Mouse (Mus musculus) hindbrain, embryonic 14.5 days (tissue): Measurements from ENCODE around the gene Theg. TPM values are rescaled to one million over a fixed set of nuclear protein-coding genes. Genes with fewer than 3 reads are reported as not detected.
A peak's percentile ranks its signal among the peaks of the same experiment; 100 is the strongest.

Experiments
- ATAC-seq: fragments of 200-750 bp; cut with Nextera tagmentation; 2 replicates; pipeline ENCODE4 v1.8.0; 2017; ENCODE audit warnings: moderate number of reproducible peaks, mild to moderate bottlenecking, moderate TSS enrichment, moderate library complexity; ENCODE audit not compliant: low FRiP score
- DNase-seq: peaks from one replicate; pipeline ENCODE4 v3.0.0-alpha.2; 2015; ENCODE audit warnings: low spot score
- H3K27ac ChIP-seq: fragments of 300-500 bp; sonication (generic); 2 replicates; pipeline ENCODE4 v1.5.1; 2014; ENCODE audit warnings: mild to moderate bottlenecking, moderate library complexity
- H3K27me3 ChIP-seq: fragments of 300-500 bp; sonication (generic); 2 replicates; pipeline ENCODE4 v1.6.1; 2014; ENCODE audit warnings: mild to moderate bottlenecking, low read length, mixed read lengths; ENCODE audit not compliant: control insufficient read depth, insufficient read depth
- H3K36me3 ChIP-seq: fragments of 300-500 bp; sonication (generic); replicated peaks from 2 replicates; pipeline ENCODE4 v1.6.1; 2014; ENCODE audit not compliant: control insufficient read depth, insufficient read depth
- H3K4me1 ChIP-seq: fragments of 300-500 bp; sonication (generic); replicated peaks from 2 replicates; pipeline ENCODE4 v1.6.1; 2014; ENCODE audit warnings: antibody characterized with exemption, low read length, mixed read lengths; ENCODE audit not compliant: control insufficient read depth, insufficient read depth
- H3K4me2 ChIP-seq: fragments of 300-500 bp; sonication (generic); replicated peaks from 2 replicates; pipeline ENCODE4 v1.6.1; 2014; ENCODE audit warnings: mild to moderate bottlenecking, moderate library complexity
- H3K4me3 ChIP-seq: fragments of 300-500 bp; sonication (generic); replicated peaks from 2 replicates; pipeline ENCODE4 v1.5.1; 2014; ENCODE audit warnings: mild to moderate bottlenecking, low read length
- H3K9ac ChIP-seq: fragments of 300-500 bp; sonication (generic); 2 replicates; pipeline ENCODE4 v1.6.1; 2014
- H3K9me3 ChIP-seq: fragments of 300-500 bp; sonication (generic); 2 replicates; pipeline ENCODE4 v1.6.1; 2016; ENCODE audit warnings: low read length; ENCODE audit not compliant: control insufficient read depth
- WGBS: fragments of 180-500 bp; shearing (Covaris S2); extraction: QIAGEN DNeasy Blood & Tissue Kit; methylation state at CpG from one replicate; pipeline ENCODE4 v1.1.7; 2014; 5-methylcytosine and 5-hydroxymethylcytosine counted together
- polyA plus RNA-seq: library from polyadenylated mRNA; unstranded; fragments of >200 nt; fragmentation: Nextera tagmentation; extraction: Ambion mirVana; gene quantifications from 2 replicates; pipeline ENCODE4 v1.2.1, GENCODE M21; 2014

Gene Theg
- polyA plus RNA-seq, 1 experiment from 2014 or later: not detected

DNA sequence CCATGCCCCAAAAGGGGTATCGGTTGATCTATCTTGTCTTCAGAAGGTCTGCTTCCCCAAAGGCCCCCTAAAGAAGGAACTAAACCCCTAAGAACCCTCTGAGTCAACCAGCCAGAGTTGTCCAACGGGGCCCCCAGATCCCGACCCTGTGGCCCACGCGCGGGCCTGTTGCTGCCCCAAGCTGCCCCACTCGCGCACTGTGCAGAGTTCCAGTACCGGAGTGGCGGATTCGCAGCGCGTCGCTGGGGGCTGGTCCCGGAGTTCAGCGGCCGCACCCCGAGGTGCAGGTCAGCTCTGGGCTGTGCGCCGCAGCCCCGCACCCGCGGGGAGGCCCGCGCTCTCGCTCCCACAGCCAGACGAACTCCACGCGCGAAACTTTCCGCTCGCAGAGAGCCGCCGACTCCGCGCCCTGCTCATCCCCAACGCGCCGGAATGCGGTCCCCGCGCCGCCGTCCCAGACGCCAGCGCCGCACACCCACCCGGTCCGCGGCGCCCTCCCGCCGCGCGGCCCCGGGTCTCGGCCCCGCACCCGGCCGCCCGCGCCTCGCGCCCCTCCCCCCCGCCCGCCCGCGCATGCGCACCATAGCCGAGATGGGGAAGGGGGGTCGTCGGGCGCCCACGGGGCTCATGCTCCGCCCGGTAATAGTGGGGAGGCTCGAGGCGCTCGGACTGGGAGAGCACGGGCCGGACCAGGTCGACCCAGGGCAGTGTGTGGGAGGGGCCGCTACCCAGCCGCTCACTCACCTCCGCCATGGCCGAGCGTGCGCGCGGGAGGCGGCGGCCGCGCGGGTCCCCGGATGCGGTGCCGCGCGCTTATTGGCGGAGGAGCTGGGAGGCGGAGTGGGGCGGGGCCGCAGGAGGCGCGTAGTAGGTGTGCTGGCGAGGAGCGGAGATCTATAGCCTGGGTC, 32.5 kb downstream of the Theg start, which contains the start of gene Mier2:
Gene Mier2 (minus strand): TSS at position 870 of the 908 bp plus-strand sequence.
- peak within 1 kb of the TSS; percentile 97 for H3K4me3 ChIP-seq
- no peaks in the 10 kb centered on the region for H3K9me3 ChIP-seq
- H3K4me1 ChIP-seq: peaks cover 19% of the 10 kb centered on the region
- H3K27ac ChIP-seq: no peak within 1 kb of the TSS
- H3K9ac ChIP-seq: peak within 1 kb of the TSS; percentile 93
- peak; percentile 91 for ATAC-seq
- peak within 1 kb of the TSS; percentile 93 for H3K4me2 ChIP-seq
- peaks cover 7% of the 10 kb centered on the region for H3K36me3 ChIP-seq
- under 1% methylated on average over 86 of the region's 108 CpGs for WGBS
- H3K27me3 ChIP-seq: no peaks in the 10 kb centered on the region
- peak; percentile 78 for DNase-seq

DNA sequence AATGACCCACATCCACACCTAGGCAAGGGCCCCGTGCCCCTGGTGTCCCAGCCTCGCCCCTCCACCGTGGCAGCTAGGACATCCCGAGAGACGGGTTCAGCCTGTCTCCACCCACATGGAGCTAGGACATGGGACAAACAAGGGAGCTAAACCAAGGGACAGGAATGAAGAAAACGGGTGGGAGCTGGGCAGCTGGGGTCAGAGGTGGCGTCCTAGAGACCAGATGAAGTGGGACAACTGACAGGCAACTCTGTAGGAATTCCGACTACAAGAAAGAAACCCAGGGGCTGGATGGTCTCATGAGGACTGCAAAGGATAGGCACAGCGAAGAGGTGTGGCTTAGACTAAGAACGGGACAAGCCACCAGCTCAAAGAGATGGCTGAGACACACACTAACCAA, 33.4 kb downstream of the Theg start:
- Histone ChIP-seq H3K4me2 (peak overlapping the region; percentile 93), H3K4me1 (peaks cover 19% of the 10 kb centered on the region), H3K9me3 (no peaks in the 10 kb centered on the region), H3K9ac (peak overlapping the region; percentile 93), H3K4me3 (peak overlapping the region; percentile 97), H3K27ac (no peak overlapping the region), H3K27me3 (no peaks in the 10 kb centered on the region), H3K36me3 (peaks cover 15% of the 10 kb centered on the region)
- WGBS: 28% methylated on average over 10 of the region's 10 CpGs
- no peak for DNase-seq
- ATAC-seq: no peak

DNA sequence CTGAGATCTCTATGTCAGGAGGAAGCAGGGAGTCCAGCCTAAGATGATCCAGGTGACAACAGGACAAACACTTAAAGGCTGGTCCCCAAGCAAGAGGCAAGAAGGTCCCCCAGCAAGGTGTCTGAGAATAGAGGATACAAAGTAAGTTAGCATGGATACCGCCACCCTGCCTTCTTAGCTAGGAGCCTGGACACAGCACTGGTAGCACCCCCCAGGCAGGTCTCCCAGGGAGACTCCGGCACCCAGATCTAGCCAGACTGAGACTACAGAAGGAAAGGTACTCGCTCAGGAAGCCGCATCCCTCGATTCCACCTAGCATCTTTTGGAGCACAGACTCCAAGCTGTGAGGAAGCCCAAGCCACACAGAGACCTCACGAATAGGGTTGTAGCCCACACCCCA, 34.0 kb downstream of the Theg start:
- Histone ChIP-seq H3K27me3 (no peaks in the 10 kb centered on the region), H3K9ac (peak overlapping the region; percentile 93), H3K4me1 (peaks cover 19% of the 10 kb centered on the region), H3K36me3 (peaks cover 20% of the 10 kb centered on the region), H3K4me2 (peak overlapping the region; percentile 93), H3K9me3 (no peaks in the 10 kb centered on the region), H3K27ac (no peak overlapping the region), H3K4me3 (peak overlapping the region; percentile 97; the same call in 1 of the 2 replicates)
- 93% methylated on average over 6 of the region's 6 CpGs for WGBS
- ATAC-seq (no peak), DNase-seq (no peak)

DNA sequence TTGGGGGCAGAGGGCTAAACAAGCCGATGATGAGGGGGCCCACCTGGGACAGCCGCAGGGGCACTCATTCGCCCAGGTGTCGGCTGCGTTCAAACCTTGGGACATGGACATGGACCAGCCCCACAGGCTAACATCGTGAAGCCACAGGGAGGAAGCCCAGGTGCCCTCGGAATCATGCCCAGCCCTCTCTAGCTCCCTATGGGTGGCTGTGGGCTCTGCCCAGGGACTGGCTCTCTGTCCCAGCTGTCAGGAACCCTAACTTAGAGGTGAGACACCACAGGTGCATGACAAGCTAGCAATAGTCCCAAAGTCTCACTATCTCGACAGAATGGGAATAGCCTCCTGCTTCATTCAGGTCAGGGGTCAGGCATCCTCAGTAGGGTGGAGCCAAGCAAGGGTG, 34.6 kb downstream of the Theg start:
- Histone ChIP-seq H3K4me1 (peaks cover 19% of the 10 kb centered on the region), H3K27ac (no peak overlapping the region), H3K4me2 (no peak overlapping the region), H3K9me3 (no peaks in the 10 kb centered on the region), H3K36me3 (peaks cover 26% of the 10 kb centered on the region), H3K4me3 (no peak overlapping the region), H3K27me3 (no peaks in the 10 kb centered on the region), H3K9ac (no peak overlapping the region)
- ATAC-seq (no peak), DNase-seq (no peak)
- WGBS: 89% methylated on average over 8 of the region's 8 CpGs

DNA sequence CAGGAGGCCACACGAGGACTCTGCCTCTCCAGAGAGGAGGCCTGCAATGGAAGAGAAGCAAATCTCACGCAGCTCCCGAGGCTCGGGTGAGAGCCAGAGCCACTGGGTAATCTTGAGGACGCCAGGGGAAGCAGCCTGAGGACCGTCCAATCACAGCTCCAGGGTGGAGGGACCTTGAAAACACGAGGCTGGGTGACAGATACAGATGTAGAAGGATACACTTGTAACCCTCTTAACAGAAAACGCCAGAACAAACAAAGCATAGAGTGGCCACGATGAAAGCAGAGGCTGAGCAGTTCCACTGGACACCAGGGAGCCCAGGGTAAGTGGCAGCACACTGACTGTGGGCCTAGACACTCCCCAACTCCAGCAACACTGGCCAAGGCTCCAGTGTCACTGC, 36.8 kb downstream of the Theg start:
- Histone ChIP-seq H3K27ac (no peak overlapping the region), H3K4me3 (no peak overlapping the region), H3K9ac (no peak overlapping the region), H3K4me1 (peaks cover 19% of the 10 kb centered on the region), H3K4me2 (no peak overlapping the region), H3K9me3 (no peaks in the 10 kb centered on the region), H3K27me3 (no peaks in the 10 kb centered on the region), H3K36me3 (peaks cover 48% of the 10 kb centered on the region)
- ATAC-seq (no peak), DNase-seq (no peak)
- 88% methylated on average over 9 of the region's 9 CpGs for WGBS

DNA sequence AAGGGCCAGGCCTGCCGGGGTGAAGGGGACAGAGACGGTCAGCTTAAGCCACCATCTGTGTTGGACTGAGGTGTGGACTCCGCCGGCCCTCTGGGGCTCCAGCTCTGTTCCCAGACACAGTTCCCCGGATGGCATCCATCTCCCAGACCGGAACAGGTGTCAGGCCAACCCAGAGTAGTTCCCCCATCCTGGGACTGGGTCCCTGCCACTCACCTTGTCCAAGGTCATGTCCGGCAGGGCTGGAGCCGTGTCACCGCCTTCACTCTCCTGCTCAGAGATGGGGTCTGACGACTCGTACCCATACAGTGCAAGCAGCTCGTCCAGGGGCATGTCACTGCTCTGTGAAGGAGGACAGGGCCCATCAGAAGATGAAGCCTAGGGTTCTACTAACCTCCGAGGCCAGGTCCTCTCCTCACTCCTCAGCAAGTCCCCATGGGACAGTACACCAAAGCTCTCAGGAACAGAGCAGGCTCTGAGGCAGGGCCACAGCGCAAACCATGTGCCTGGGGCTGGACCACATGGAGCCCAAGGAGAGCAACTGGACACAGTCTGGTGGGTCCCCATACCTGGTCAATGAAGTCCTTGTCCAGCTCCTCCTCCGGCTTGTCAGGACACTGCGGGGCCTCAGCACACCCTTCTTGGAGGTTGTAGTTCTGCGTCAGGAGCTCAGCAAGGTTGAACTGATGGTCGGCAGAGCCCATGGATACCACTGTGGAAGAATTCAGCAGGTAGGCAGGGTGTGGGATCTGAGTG, 38.0 kb downstream of the Theg start:
- WGBS: 96% methylated on average over 18 of the region's 18 CpGs
- DNase-seq: no peak

DNA sequence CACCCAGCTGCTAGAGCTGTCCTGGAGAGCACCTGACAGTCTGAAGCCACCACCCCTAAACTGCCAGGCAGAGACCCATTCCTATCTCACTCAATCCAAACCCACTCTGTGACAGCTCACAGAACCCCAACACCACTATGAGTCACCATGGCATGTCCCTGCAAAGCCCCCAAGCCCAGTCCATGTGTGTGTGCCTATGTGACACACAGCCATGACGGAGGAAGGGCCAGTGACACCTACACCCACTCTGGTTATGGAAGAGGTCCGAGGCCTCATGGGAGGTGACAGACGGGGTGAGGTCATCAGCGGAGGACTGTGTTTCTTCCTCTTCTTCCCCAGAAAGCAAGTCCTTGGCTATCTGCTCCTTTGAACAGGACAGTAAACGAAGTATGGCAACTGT, 38.6 kb downstream of the Theg start:
- H3K4me3 ChIP-seq: no peak overlapping the region
- no peak for DNase-seq
- H3K36me3 ChIP-seq: peaks cover 66% of the 10 kb centered on the region
- H3K27ac ChIP-seq: no peak overlapping the region
- H3K4me2 ChIP-seq: no peak overlapping the region
- ATAC-seq: no peak
- H3K27me3 ChIP-seq: no peaks in the 10 kb centered on the region
- H3K9me3 ChIP-seq: no peaks in the 10 kb centered on the region
- H3K9ac ChIP-seq: no peak overlapping the region
- H3K4me1 ChIP-seq: peaks cover 13% of the 10 kb centered on the region
- WGBS: 98% methylated on average over 5 of the region's 5 CpGs

More for the DNA sequence above, 38.0 kb downstream of the Theg start:
- no peak overlapping the region for H3K4me3 ChIP-seq
- H3K4me1 ChIP-seq: peaks cover 19% of the 10 kb centered on the region
- H3K9ac ChIP-seq: no peak overlapping the region
- H3K27ac ChIP-seq: no peak overlapping the region
- no peaks in the 10 kb centered on the region for H3K27me3 ChIP-seq
- no peaks in the 10 kb centered on the region for H3K9me3 ChIP-seq
- peaks cover 60% of the 10 kb centered on the region for H3K36me3 ChIP-seq
- H3K4me2 ChIP-seq: no peak overlapping the region
- ATAC-seq: no peak

DNA sequence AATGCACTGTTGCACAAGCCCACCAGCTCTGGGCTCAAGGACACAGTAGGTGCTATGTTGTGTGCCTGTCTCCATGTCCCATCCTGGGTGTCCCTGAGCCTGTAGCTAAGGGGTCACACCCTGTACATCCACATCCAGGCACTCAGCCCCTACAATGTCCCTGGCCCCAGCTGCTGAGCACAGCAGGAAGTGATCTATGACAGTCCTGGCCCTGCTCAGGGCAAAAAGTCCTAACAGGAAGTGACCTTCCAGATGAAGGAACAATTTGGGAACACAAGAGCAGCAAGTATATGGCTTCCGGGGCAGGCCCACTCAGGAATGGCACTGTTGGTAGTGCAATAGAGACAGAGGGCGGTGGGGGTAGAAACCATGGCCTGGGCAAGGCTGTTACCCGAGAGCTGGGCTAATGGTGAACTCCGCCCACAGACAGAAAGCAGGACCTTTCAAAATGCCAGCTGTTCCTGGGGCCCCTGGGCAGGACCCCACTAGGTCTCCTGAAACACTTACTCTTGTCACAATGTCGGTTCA, 39.9 kb downstream of the Theg start:
- Histone ChIP-seq H3K4me2 (no peak overlapping the region), H3K36me3 (peaks cover 80% of the 10 kb centered on the region)

DNA sequence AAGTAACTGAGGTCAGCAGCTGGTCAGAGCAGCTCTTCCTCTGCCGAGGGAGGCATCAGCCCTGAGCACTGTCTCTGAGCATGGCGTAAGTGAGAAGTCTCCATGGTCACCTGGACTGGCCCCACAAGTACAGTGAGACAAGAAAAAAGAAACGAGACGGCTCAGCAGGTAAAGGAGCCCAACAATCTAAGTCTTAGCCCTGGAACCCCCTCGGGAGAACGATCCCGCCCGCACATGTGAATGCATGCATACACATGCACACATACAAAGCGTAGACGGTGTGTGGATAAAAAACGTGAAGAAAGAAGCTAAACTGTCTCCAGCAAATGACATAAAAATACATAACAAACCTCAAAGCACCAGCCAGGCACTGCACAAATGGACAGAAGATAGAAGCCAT, 40.6 kb downstream of the Theg start:
- 95% methylated on average over 11 of the region's 11 CpGs for WGBS
- DNase-seq: no peak

More for the DNA sequence above, 39.9 kb downstream of the Theg start:
- no peaks in the 10 kb centered on the region for H3K9me3 ChIP-seq
- no peak overlapping the region for H3K9ac ChIP-seq
- H3K4me1 ChIP-seq: 0 out of 2 replicates have a peak, but pooled peaks cover under 1% of the 10 kb centered on the region
- no peaks in the 10 kb centered on the region for H3K27me3 ChIP-seq
- no peak for ATAC-seq
- H3K27ac ChIP-seq: no peak overlapping the region
- no peak overlapping the region for H3K4me3 ChIP-seq
- 80% methylated on average over 5 of the region's 5 CpGs for WGBS
- no peak for DNase-seq

More for the DNA sequence above, 40.6 kb downstream of the Theg start:
- no peak overlapping the region for H3K27ac ChIP-seq
- no peaks in the 10 kb centered on the region for H3K4me1 ChIP-seq
- H3K4me3 ChIP-seq: no peak overlapping the region
- no peaks in the 10 kb centered on the region for H3K27me3 ChIP-seq
- H3K9ac ChIP-seq: no peak overlapping the region
- no peaks in the 10 kb centered on the region for H3K9me3 ChIP-seq
- no peak for ATAC-seq
- no peak overlapping the region for H3K4me2 ChIP-seq
- peaks cover 87% of the 10 kb centered on the region for H3K36me3 ChIP-seq
